Mouse (Mus musculus) kidney, adult 2 months (tissue): ENCODE results near the gene Dnajc17.
A peak's percentile ranks its signal among the peaks of the same experiment; 100 is the strongest.

Experiments used
- CTCF ChIP-seq: fragments of 200-500 bp; conservative IDR thresholded peaks from 2 replicates; pipeline ENCODE4 v1.5.1; 2011; ENCODE audit warnings: low read depth, mild to moderate bottlenecking, control low read depth, low read length, moderate library complexity, mixed read lengths; ENCODE audit not compliant: insufficient read depth, insufficient read length
- POLR2A ChIP-seq: fragments of 200-500 bp; IDR thresholded peaks from one replicate; pipeline ENCODE4 v1.6.1; 2011; ENCODE audit warnings: low read depth, low read length, control low read depth

DNA sequence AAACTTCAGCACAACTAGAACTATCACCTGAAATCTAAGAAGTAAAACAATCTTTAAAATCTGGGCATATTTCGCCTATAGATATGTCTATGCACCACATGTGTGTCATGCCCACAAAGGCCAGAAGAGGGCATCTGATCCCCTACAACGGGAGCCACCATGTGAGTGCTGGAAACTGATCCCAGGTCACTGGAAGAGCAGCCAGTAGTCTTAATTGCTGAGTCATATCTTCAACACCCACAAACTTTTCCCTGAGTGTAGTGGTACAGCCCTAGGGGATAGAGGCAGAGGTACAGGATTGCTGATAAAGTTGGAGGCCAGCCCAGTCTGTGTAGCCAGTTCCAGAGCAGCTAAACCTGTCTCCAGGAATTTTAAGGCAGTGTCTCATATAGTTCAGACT is 63.4 kb downstream of the Dnajc17 start:
- TF ChIP-seq POLR2A (no peak), CTCF (peak; percentile 42)
